Mouse (Mus musculus) forebrain, embryonic 11.5 days (tissue): ENCODE results near the gene Hic1. TPM values are rescaled to one million over a fixed set of nuclear protein-coding genes. Genes with fewer than 3 reads are reported as not detected.

Experiments
- ATAC-seq: fragments of 200-750 bp; cut with Nextera tagmentation; replicated peaks from 2 replicates; pipeline ENCODE4 v1.8.0; 2017; ENCODE audit warnings: moderate TSS enrichment; ENCODE audit not compliant: low FRiP score
- DNase-seq: peaks from one replicate; pipeline ENCODE4 v3.0.0-alpha.2; 2017; ENCODE audit warnings: low spot score
- H3K27ac ChIP-seq: fragments of 300-500 bp; sonication (generic); 2 replicates; pipeline ENCODE4 v1.5.1; 2014; ENCODE audit warnings: low read depth, low read length
- H3K27me3 ChIP-seq: fragments of 300-500 bp; sonication (generic); 2 replicates; pipeline ENCODE4 v1.6.1; 2014; ENCODE audit warnings: mild to moderate bottlenecking, low read length, mixed read lengths; ENCODE audit not compliant: control insufficient read depth, insufficient read depth
- H3K36me3 ChIP-seq: fragments of 300-500 bp; sonication (generic); 2 replicates; pipeline ENCODE4 v1.6.1; 2014; ENCODE audit warnings: mild to moderate bottlenecking, low read length, moderate library complexity, mixed read lengths; ENCODE audit not compliant: control insufficient read depth, insufficient read depth
- H3K4me1 ChIP-seq: fragments of 300-500 bp; sonication (generic); replicated peaks from 2 replicates; pipeline ENCODE4 v1.6.1; 2014; ENCODE audit warnings: low read length, mixed read lengths; ENCODE audit not compliant: control insufficient read depth, insufficient read depth
- H3K4me2 ChIP-seq: fragments of 300-500 bp; sonication (generic); 2 replicates; pipeline ENCODE4 v1.6.1; 2014; ENCODE audit warnings: low read depth, mild to moderate bottlenecking, low read length, moderate library complexity, mixed read lengths; ENCODE audit not compliant: severe bottlenecking
- H3K4me3 ChIP-seq: fragments of 300-500 bp; sonication (generic); 2 replicates; pipeline ENCODE4 v1.5.1; 2014; ENCODE audit warnings: low read depth, low read length
- H3K9ac ChIP-seq: fragments of 300-500 bp; sonication (generic); 2 replicates; pipeline ENCODE4 v1.6.1; 2014; ENCODE audit warnings: low read length
- H3K9me3 ChIP-seq: fragments of 300-500 bp; sonication (generic); 2 replicates; pipeline ENCODE4 v1.6.1; 2016; ENCODE audit warnings: low read length, mixed read lengths; ENCODE audit not compliant: control insufficient read depth
- WGBS: fragments of 180-500 bp; shearing (Covaris S2); extraction: QIAGEN DNeasy Blood & Tissue Kit; methylation state at CpG from one replicate; pipeline ENCODE4 v1.1.7; 2014; 5-methylcytosine and 5-hydroxymethylcytosine counted together
- polyA plus RNA-seq: library from polyadenylated mRNA; unstranded; fragments of >200 nt; fragmentation: Nextera tagmentation; extraction: Ambion mirVana; gene quantifications from 2 replicates; pipeline ENCODE4 v1.2.1, GENCODE M21; 2014

The Hic1 gene
- polyA plus RNA-seq, 1 experiment from 2014 or later, result 0.86 TPM

DNA sequence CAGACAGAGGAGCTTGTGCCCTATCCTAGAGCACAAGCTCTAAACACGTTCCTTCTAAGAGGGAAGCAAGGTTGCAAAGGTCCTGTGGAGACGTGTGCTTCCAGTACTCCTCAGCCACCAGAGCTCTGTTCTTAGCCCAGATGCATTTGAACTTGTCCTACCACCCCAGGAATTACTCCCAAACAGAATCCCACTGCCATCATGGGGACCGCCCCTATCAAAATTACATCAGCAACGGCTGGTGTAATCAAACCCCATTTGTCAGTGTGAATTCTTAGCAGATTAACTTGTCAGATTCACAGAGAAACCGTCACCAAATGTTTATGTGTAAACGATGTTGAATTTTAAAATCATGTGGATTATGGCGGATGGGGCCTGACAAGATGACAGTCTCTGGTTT lies 8.4 kb downstream of the Hic1 start:
- no peak for ATAC-seq
- no peak overlapping the region for H3K27ac ChIP-seq
- H3K9ac ChIP-seq, result no peak overlapping the region
- WGBS, result 93% methylated on average over 7 of the region's 7 CpGs
- no peak overlapping the region for H3K4me2 ChIP-seq
- H3K9me3 ChIP-seq, result no peaks in the 10 kb centered on the region
- no peak for DNase-seq
- peaks cover 27% of the 10 kb centered on the region for H3K27me3 ChIP-seq
- H3K4me3 ChIP-seq, result no peak overlapping the region
- H3K4me1 ChIP-seq, result no peaks in the 10 kb centered on the region
- peaks cover 3% of the 10 kb centered on the region; the same call in 1 of the 2 replicates for H3K36me3 ChIP-seq

- peaks cover 3% of the 10 kb centered on the region; the same call in 1 of the 2 replicates for H3K36me3 ChIP-seq
- H3K9ac ChIP-seq, result no peak overlapping the region
- no peak for DNase-seq
- no peaks in the 10 kb centered on the region for H3K9me3 ChIP-seq
- ATAC-seq, result no peak
- no peak overlapping the region for H3K4me2 ChIP-seq
- H3K27ac ChIP-seq, result no peak overlapping the region
- H3K27me3 ChIP-seq, result peaks cover 13% of the 10 kb centered on the region
- no peak overlapping the region for H3K4me3 ChIP-seq
- H3K4me1 ChIP-seq, result no peaks in the 10 kb centered on the region
- 64% methylated on average over 2 of the region's 2 CpGs for WGBS
These were observed 9.8 kb downstream of the Hic1 start for GRCm38 (mm10) chr11:75159564-75159963.

DNA sequence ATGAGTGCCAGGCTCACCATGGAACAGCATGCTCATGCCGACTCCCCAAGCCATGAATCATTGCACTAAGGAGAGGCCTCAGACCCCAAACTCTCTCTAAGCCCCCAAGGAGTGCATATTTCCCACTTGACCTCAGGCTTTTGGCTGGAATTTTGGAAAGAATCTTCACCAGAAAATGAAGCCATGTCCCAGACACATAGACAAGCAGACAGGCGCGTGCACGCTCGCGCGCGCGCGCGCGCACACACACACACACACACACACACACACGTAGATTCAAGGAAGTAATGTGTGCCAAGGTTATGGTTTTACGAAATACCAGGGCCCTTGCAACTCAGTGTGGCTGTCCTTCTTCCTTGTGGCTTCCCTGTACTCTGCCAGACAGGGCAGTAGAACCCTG lies 10.9 kb downstream of the Hic1 start:
- H3K4me1 ChIP-seq, result no peaks in the 10 kb centered on the region
- no peak for DNase-seq
- H3K36me3 ChIP-seq, result peaks cover 3% of the 10 kb centered on the region; the same call in 1 of the 2 replicates
- H3K9ac ChIP-seq, result no peak overlapping the region
- no peak overlapping the region for H3K4me3 ChIP-seq
- no peak overlapping the region for H3K27ac ChIP-seq
- WGBS, result 96% methylated on average over 14 of the region's 14 CpGs
- no peak for ATAC-seq
- H3K9me3 ChIP-seq, result no peaks in the 10 kb centered on the region
- peaks cover 2% of the 10 kb centered on the region; the same call in 1 of the 2 replicates for H3K27me3 ChIP-seq
- H3K4me2 ChIP-seq, result no peak overlapping the region

- Histone ChIP-seq H3K4me3 (no peak overlapping the region), H3K27me3 (no peaks in the 10 kb centered on the region), H3K36me3 (peaks cover 3% of the 10 kb centered on the region; the same call in 1 of the 2 replicates), H3K4me1 (no peaks in the 10 kb centered on the region), H3K9ac (no peak overlapping the region), H3K9me3 (no peaks in the 10 kb centered on the region), H3K4me2 (no peak overlapping the region), H3K27ac (no peak overlapping the region)
- DNase-seq (no peak), ATAC-seq (no peak)
- 57% methylated on average over 2 of the region's 2 CpGs for WGBS
These were observed 11.4 kb downstream of the Hic1 start for GRCm38 (mm10) chr11:75157901-75158300.

DNA sequence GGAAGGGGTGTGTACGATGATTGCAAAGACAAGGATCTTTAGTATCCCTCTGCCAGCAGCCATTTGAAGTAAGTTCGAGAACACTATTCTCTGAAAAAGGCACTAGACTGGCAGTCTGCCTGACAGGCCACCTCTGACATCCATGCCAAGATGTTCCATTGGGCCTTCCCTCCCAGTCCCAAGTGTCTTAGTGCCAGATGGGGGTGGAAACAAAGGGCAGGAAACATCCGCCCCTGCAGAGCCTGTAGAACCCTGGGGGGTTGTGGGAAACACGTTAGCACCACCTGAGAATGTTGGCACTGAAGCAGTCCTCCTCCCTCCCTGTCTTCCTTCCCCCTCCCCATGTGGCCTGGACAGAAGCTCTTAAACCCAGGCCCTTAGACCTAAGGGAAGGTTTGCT lies 12.3 kb downstream of the Hic1 start:
- Histone ChIP-seq H3K4me3 (no peak overlapping the region), H3K36me3 (peaks cover 3% of the 10 kb centered on the region; the same call in 1 of the 2 replicates), H3K9me3 (no peaks in the 10 kb centered on the region), H3K9ac (no peak overlapping the region), H3K4me1 (no peaks in the 10 kb centered on the region), H3K27ac (no peak overlapping the region), H3K27me3 (no peaks in the 10 kb centered on the region), H3K4me2 (no peak overlapping the region)
- ATAC-seq, result no peak
- 82% methylated on average over 4 of the region's 4 CpGs for WGBS
- no peak for DNase-seq

DNA sequence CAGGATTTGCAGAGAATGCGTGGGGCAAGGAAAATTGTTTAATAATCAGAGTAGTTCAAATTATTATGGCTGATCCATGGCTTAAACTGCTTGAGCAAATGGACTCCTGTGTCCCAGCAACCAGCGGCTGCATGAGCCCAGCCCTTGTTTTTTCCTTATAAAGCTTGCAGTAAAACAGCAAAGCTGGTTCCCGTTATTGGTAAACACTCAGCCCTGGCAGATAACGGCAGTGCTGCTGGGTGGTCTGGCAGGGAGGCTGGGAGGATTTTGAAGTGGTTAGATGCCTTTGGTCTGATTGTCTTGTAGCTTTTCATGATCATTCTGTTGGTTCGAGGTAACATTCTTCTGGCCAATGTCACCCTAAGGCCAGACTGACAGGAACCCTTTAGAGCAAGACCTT lies 12.9 kb downstream of the Hic1 start:
- Histone ChIP-seq H3K9me3 (no peaks in the 10 kb centered on the region), H3K4me3 (no peak overlapping the region), H3K27ac (no peak overlapping the region), H3K4me2 (no peak overlapping the region), H3K4me1 (no peaks in the 10 kb centered on the region), H3K36me3 (peaks cover 3% of the 10 kb centered on the region; the same call in 1 of the 2 replicates), H3K27me3 (no peaks in the 10 kb centered on the region), H3K9ac (no peak overlapping the region)
- ATAC-seq (no peak), DNase-seq (no peak)
- 76% methylated on average over 5 of the region's 5 CpGs for WGBS

DNA sequence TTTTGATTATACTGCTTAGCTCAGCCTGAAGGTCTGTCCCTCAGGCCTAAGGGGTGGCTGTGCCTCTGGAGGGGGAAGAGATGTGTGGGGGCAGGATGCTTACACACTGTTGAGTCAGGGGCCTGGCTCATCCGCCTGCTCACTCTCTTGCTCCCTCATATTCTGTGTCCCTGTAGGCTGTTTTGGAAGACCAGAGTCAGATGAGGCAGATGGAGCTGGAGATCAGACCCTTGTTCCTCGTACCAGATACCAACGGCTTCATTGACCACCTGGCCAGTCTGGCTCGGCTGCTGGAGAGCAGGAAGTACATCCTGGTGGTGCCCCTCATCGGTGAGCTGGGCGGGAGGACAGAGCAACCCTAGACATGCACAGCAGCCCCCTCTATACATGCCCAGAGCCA lies 13.3 kb downstream of the Hic1 start:
- Histone ChIP-seq H3K27ac (no peak overlapping the region), H3K27me3 (no peaks in the 10 kb centered on the region), H3K9ac (no peak overlapping the region), H3K9me3 (no peaks in the 10 kb centered on the region), H3K36me3 (peaks cover 3% of the 10 kb centered on the region; the same call in 1 of the 2 replicates), H3K4me3 (no peak overlapping the region), H3K4me2 (no peak overlapping the region), H3K4me1 (no peaks in the 10 kb centered on the region)
- no peak for ATAC-seq
- no peak for DNase-seq
- WGBS, result 84% methylated on average over 6 of the region's 6 CpGs

DNA sequence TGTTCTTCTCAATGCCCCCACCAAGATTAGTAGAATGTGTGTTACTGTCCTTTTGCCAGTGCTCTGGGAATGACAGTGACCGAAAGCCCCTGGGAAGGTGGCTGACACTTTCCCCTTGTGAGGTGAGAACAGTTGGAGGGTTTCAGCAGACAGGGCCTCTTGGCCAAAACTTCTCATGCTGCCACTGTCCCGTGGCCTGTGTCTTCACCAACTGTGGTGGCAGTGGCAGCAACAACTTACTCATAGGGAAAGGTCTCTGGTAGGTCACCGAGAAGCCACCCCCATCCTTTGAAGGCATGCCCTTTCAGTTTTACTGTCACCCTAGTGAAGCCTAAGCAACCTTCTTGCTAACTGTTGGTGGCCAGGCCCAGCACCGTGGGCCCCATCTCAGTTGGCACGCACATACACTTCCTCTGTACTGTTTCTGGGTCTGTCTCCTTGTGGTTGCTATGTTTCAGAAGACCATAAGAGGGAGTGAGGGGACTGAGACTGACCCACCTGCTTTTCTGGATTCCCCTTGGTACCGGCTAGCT lies 15.2 kb downstream of the Hic1 start:
- no peak overlapping the region for H3K4me3 ChIP-seq
- H3K4me2 ChIP-seq, result no peak overlapping the region
- no peaks in the 10 kb centered on the region for H3K4me1 ChIP-seq
- no peaks in the 10 kb centered on the region for H3K27me3 ChIP-seq
- H3K9ac ChIP-seq, result no peak overlapping the region
- H3K9me3 ChIP-seq, result no peaks in the 10 kb centered on the region
- WGBS, result 84% methylated on average over 6 of the region's 6 CpGs
- no peak for ATAC-seq
- H3K27ac ChIP-seq, result no peak overlapping the region
- no peak for DNase-seq
- peaks cover 3% of the 10 kb centered on the region; the same call in 1 of the 2 replicates for H3K36me3 ChIP-seq
